In genomic region chr3:26153036-26153741, GRCm38 (mm10) we compare ENCODE assay signal across 8 mouse cellular contexts.
DNase-seq lines count a peak whose midpoint lies in the region; ATAC-seq and TF ChIP-seq lines count a peak whose summit lies in the region.

No protein-coding gene starts in this region.

- intact Hi-C loops in gastrocnemius, postnatal 36 days (cut with DNase I), result no loop called here

- peak overlapping the region; percentile 13; the same call in 1 of the 2 replicates for H3K4me3 ChIP-seq in bone marrow macrophage, adult 2 months (ENCODE audit: insufficient read depth, low read length)
- peak overlapping the region; percentile 55 for H3K4me3 ChIP-seq in embryonic facial prominence, embryonic 15.5 days (replicated peaks)
- peak overlapping the region; percentile 56 for H3K4me3 ChIP-seq in hindbrain, embryonic 16.5 days (ENCODE audit: low read length)
- H3K4me3 ChIP-seq in liver, embryonic 12.5 days, result peak overlapping the region; percentile 31

- H3K9ac ChIP-seq in embryonic facial prominence, embryonic 15.5 days, result peak overlapping the region; percentile 35
- peak overlapping the region; percentile 70 for H3K9ac ChIP-seq in hindbrain, embryonic 16.5 days (ENCODE audit: low read depth, low read length)
- H3K9ac ChIP-seq in liver, embryonic 12.5 days, result no peak overlapping the region

- no peak for ATAC-seq in embryonic facial prominence, embryonic 15.5 days (ENCODE audit: insufficient number of reproducible peaks, low FRiP score, low TSS enrichment, low read depth)
- ATAC-seq in hindbrain, embryonic 16.5 days, result peak; percentile 75
- ATAC-seq in liver, embryonic 12.5 days, result no peak

- peak; percentile 23 for DNase-seq in gastrocnemius, postnatal 10 days
- DNase-seq in gastrocnemius, postnatal 36 days, result no peak
- DNase-seq in right cerebral cortex, postnatal 14 days, result peak; percentile 46
- no peak for DNase-seq in spleen, postnatal 4 days (ENCODE audit: low spot score in 2 of 2)

- WGBS in embryonic facial prominence, embryonic 15.5 days, result under 1% methylated on average over 31 of the region's 31 CpGs
- WGBS in hindbrain, embryonic 16.5 days, result under 1% methylated on average over 31 of the region's 31 CpGs
- 2% methylated on average over 31 of the region's 31 CpGs for WGBS in liver, embryonic 12.5 days (ENCODE audit: insufficient replicate concordance)

- no peak for TF ChIP-seq CTCF in bone marrow macrophage, adult 2 months (IDR thresholded peaks at IDR 0.05; ENCODE audit: low read depth, low read length)

- TF ChIP-seq POLR2A in bone marrow macrophage, adult 2 months (IDR thresholded peaks at IDR 0.05; ENCODE audit: borderline replicate concordance, low read depth, low read length), result no peak

- no peaks in the 10 kb centered on the region for H3K27me3 ChIP-seq in embryonic facial prominence, embryonic 15.5 days
- H3K27me3 ChIP-seq in hindbrain, embryonic 16.5 days (replicated peaks; ENCODE audit: control insufficient read depth, insufficient read depth, low read length), result no peaks in the 10 kb centered on the region
- H3K27me3 ChIP-seq in liver, embryonic 12.5 days (replicated peaks), result peaks cover 14% of the 10 kb centered on the region

- H3K4me2 ChIP-seq in embryonic facial prominence, embryonic 15.5 days (replicated peaks), result peak overlapping the region; percentile 88
- H3K4me2 ChIP-seq in hindbrain, embryonic 16.5 days (ENCODE audit: low read length), result peak overlapping the region; percentile 62
- H3K4me2 ChIP-seq in liver, embryonic 12.5 days, result peak overlapping the region; percentile 55

- no peaks in the 10 kb centered on the region for H3K9me3 ChIP-seq in embryonic facial prominence, embryonic 15.5 days (replicated peaks)
- H3K9me3 ChIP-seq in hindbrain, embryonic 16.5 days (ENCODE audit: control insufficient read depth, low read length), result no peaks in the 10 kb centered on the region
- no peaks in the 10 kb centered on the region for H3K9me3 ChIP-seq in liver, embryonic 12.5 days (replicated peaks)

- no peaks in the 10 kb centered on the region for H3K4me1 ChIP-seq in bone marrow macrophage, adult 2 months (ENCODE audit: control insufficient read depth, insufficient read depth, low read length)
- H3K4me1 ChIP-seq in embryonic facial prominence, embryonic 15.5 days, result 0 out of 2 replicates have a peak, but pooled peaks cover 4% of the 10 kb centered on the region
- peaks cover 8% of the 10 kb centered on the region for H3K4me1 ChIP-seq in hindbrain, embryonic 16.5 days (ENCODE audit: control insufficient read depth, insufficient read depth, low read depth, low read length)
- no peaks in the 10 kb centered on the region for H3K4me1 ChIP-seq in liver, embryonic 12.5 days

- no peak overlapping the region for H3K27ac ChIP-seq in bone marrow macrophage, adult 2 months (ENCODE audit: insufficient read depth, low read depth, low read length)
- H3K27ac ChIP-seq in embryonic facial prominence, embryonic 15.5 days (replicated peaks), result no peak overlapping the region
- H3K27ac ChIP-seq in hindbrain, embryonic 16.5 days (ENCODE audit: low read depth, low read length), result peak overlapping the region; percentile 80
- no peak overlapping the region for H3K27ac ChIP-seq in liver, embryonic 12.5 days

- H3K36me3 ChIP-seq in embryonic facial prominence, embryonic 15.5 days, result no peaks in the 10 kb centered on the region
- H3K36me3 ChIP-seq in hindbrain, embryonic 16.5 days (ENCODE audit: control insufficient read depth, insufficient read depth, low read length), result no peaks in the 10 kb centered on the region
- no peaks in the 10 kb centered on the region for H3K36me3 ChIP-seq in liver, embryonic 12.5 days

Comparison
In these comparisons a context has a peak if more than half of its experiments do, and no peak if none do; other contexts are left out.
1. DNase-seq: peak in gastrocnemius, postnatal 10 days (single experiment) and right cerebral cortex, postnatal 14 days (single experiment); none in gastrocnemius, postnatal 36 days (0 of 2) and spleen, postnatal 4 days (0 of 2).
2. Peak in every context shown above with its lines, with median percentiles within 50 percentile points of each other: H3K4me3 ChIP-seq and H3K4me2 ChIP-seq.